Mouse (Mus musculus) retina, adult 2 months (tissue): ENCODE data around the gene Kank4.
A peak's percentile ranks its signal among the peaks of the same experiment; 100 is the strongest.
"Not testable (repeated sequence)": the region's sequence is repeated elsewhere in the genome, so short reads cannot be mapped to it uniquely, and the experiment has no call there.

Source experiments
- DNase-seq: peaks from one replicate; pipeline ENCODE4 v3.0.0-alpha.2; 2012; ENCODE audit warnings: low read depth, low spot score

The Kank4 gene

DNA sequence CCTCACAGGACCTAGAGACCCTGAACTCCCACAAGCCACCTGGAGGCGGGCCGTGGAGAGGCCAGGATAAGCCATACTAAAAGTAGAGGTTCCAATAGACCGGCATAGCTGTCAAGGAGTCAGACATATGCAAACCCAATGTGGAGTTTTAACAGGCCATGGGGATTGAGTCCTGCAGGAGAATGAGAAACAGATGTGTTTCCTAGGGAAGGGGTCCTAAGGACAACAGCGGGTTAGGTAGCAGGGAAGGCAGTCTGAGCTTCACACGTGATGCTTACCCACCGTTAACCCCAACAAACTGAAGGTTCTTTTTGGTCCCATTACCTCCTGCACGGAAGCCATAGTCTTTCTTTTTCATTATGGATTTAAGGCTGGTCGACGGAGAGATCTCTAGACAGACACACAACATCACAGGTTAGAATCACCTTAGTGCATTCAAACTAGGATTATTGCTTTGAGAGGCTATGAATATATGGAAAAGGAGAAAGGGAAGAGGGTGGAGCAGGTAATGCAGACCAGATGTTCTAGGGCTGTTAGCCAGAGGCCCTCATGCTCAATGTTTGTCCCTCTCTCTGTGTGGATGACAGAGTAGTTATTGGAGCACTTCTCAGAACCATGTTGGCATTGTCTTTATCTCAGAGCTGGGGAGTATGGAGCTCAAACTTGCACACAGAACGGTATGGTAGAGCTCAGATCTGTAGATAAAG, 40.5 kb downstream of the Kank4 start:
- DNase-seq = no peak

DNA sequence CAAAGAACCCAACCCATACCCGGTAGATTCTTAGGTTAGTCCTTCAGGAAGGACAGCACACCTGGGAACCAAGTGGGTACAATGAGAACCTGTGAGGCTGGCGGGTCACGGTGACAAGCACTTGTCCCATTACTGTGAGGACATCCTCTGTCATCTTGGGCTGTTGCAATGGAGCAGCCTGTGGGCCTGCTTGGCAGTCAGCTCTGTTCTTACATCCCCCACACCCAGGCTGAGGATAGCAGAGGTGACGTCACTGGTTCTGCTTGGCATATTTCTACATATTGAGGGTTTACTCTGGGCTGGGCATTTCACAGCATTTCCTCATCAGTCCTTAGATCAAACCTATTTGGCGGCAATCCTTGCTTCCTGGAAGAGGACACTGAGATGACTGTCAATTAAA, 43.6 kb downstream of the Kank4 start:
- DNase-seq = no peak

DNA sequence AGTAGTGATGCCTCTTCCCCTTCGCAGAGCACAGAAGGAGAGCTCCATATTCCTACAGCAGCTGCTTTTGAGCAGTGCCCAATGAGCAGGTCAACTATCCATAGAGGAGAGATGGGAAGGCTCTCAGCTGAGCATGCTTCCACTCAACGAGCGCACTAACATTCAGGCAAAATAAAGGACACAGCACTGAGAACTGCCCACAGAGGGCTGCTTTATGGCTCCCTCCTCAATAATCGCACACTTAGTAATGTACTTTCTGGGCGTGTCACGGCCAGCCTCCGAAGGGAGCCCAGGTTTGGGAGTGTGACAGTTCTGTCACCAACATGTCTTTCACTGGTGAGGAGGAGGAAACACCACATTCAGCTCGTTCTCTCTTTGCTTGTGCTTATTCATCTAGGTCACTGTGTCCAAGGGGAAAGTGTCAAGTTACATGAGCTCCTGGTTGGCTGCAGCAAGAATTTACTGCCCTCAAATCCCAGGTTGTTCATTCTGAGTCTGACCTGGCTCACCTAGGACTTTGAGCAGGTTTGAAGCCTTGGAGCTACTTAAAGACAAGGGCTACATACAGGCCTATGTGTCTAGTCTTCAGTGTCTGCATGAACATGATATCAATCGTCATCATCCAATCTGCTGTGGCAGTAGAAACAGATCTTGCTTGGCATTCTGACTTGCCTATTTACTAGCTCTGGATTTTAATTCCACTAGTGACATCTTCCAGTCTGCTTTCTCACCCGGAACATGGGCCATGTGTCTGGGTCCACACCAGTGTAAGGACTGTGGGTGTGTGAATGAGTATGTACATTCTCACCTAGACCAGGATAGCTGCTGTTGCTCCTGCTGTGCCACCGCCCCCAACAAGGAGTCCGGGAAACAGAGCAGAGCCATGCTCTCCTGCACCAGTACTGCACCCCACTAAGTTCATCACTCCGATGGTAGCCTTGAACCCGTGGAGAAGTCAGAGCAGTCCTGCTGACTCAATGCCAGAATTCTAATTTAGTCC, 49.9 kb downstream of the Kank4 start:
- no peak for DNase-seq

DNA sequence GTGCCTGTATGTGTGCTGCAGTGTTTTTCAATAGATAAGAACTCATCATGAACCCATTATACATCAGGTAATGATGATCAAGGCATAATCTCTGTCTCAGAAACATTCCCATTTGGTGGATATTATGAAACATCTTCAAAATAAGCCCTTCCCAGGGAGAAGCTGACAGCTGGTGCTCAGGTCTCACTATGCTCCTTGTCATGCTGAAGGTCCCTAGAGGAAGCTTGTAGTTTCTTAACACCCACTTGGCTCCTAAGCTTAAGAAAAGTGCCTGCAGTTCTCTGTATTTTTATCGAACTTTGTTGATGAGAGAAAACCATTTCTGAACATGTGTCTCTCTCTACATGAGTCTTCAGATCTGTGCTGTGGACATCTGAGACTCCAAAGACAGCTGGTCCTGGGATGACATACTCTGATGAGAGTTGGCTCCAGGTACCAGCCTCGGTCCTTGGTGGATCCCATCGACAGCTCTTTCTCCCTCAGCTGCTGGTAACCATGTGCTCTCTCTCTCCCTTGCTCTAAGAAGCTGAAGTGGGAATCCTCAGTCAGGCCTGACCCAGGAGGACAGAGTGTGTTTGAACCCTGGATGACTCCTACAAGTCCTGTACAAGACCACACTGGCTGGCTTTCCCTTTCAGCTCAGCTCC, 58.3 kb downstream of the Kank4 start:
- DNase-seq = no peak

DNA sequence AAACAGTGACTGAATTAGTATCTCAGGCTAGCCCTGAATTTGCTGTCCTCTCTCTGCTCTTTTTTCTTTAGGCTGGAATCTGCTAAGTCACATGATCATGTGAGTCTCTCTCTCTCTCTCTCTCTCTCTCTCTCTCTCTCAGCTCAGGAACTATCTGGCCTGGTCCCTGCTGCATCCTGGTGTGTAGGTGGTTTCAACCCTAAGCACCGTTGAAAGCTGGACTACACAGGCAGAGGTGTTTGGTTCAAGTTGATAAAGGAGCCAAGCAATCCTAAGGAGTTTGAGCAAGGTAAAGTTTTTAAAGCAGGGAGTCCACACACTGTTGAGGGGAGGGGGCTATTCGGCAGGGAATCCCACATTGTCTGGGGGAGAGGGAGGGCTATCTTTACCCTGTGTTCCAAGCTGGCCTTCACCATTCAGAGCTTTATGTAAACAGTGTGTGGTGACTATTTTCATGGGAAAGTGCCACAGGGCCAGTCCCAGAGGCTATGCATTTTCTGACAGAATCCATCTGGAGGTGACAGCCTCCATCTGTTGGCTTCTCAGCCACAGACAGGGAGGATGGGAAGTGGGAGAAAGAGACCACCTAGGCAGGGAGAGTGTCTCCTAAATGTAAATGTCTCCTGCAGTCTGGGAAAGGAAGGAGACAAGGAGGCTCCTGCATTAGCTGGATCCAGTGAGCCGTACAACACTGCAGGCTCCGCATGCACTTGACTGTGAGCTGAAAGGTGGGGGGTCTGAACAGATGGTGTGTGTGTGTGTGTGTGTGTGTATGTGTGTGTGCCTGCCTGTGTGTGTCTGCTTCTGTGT, 59.1 kb downstream of the Kank4 start:
- DNase-seq = no peak

DNA sequence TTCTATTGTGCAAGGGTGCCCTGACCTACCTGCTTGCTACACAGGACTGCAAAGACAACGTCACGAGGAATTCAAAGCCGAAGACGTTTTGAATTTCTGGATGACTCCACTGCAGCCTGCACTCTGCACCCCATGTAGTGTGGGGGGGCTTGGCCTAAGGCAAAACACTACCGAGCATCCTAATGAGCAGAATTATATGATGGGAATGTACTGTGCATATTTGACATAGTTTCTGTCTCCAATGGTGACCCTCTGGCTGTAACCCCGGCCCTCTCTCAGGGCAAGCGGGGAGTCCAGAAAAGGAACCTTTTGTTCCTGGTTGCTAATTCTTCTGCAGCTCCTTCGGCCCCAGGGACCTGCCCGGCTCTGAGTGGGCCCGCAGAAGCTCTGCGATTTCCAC, 61.2 kb downstream of the Kank4 start:
- DNase-seq = no peak

DNA sequence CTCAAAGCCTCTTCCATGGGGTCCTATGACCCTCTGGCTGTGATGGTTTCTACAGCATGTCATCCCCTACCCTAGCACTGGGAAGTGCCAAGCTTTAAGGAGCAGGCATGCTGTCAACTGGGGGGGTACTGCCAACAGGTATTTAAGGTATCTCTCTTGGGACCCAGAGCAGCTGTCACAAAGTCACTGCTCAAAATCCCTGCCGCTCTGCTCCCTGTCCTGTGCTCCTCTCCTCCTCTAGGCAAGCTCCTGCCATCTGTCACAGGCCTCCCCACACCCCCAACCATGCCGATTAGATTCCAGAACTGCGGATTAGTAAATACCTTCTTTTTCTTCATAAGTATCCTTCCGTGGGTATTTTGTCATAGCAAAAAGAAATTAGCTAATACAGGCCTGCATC, 62.9 kb downstream of the Kank4 start:
- DNase-seq = no peak

DNA sequence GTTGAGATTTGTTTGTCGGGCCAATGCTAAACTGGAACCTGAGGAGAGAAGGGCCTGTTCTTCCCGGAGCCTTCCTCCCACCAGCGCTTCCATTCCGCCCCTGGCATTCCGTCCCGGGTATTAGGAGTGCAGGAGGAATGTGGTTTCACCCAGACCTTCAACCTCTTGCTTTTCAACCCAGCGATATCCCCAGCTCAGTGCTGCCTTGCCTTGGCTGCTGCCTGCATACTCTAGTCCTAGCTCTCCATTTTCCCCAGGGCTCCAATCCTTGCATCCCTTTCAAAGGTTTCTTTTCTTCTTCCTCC, 73.5 kb downstream of the Kank4 start:
- no peak for DNase-seq

DNA sequence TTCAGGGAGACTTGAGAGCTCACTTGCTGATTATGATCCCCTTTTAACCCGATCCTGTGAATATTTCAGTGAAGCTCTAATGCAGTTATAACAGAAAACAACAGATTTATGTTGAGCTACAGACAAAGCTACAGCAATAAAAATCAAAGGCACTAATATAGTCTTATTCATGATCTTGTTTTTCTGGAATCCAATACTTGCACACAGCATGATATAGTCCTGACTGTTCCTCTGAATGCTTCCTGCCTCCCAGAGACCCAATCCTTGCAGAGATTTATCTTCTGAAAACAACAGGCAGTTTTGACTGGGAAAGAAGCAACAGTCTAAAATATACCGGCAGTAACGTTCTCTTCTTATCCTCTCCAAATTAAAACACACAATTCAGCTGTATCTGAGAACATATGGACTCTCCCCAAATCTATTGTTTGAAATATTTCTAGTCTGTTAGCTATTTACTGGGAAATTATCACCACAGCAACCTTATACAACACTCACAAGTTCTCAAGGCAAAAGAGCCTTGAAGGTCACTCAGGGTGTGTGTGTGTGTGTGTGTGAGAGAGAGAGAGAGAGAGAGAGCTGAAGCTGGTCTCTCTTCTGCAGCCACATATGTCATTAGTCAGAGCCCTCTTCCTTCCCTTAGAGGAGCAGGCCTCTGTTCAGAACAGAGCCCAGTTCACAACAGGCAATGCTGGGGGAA, 74.0 kb downstream of the Kank4 start:
- DNase-seq = no peak

DNA sequence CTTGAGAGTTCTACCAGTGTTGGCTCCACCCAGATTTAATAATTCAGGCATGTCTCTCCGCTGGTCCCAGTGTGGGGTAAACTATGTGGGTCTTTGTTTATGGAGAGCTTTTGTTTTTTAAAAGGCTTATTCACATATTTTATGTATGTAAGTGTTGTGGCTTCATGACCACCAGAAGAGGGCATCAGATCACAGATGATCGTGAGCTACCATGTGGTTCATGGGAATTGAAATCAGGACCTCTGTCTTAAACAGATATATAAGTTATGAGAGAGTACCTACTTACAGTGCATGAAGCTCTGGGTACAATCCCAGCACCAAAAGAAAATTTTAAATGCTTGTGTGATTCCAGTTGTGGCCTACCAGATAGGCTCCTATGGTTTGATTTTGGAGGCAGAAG, 77.6 kb downstream of the Kank4 start:
- no peak for DNase-seq

DNA sequence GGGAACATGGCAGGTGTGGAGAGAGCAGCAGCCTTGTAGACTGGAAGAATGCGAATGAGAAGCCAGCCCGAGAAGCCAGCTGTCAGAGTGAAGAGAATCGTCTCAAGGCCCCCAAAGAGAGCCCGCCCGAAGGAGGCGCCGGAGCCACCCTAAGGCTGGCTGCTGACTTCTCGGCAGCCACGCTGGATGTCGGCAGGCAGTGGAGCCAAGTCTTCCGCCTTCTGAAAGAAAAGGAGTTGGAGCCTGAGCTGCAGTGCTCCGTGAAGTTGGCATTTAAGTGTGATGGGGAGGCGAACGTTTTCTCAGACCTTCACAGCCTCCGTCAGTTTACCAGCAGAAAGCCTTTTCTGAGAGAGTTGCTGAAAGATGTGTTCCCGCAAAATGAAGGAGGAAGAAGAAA, 83.7 kb downstream of the Kank4 start:
- no peak for DNase-seq

DNA sequence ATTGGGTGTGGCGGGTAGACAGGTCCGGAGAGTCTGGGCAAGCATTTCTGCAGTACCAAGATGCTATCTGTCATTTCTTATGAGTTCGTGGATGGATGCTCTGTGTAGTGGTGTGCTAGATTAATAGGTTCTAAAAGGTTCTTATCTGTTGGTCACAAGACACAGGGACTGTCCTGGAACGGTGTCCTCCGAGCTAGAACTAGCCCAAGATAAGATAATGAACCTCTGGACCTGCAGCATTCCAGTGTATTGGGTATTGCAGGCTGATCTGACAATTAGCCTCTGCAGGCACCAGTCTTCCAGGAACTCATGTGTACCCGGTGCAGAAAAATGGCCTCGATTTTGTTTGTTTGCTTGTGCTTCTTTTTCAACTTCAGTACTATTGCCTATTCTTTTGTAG, 88.6 kb downstream of the Kank4 start:
- no peak for DNase-seq

DNA sequence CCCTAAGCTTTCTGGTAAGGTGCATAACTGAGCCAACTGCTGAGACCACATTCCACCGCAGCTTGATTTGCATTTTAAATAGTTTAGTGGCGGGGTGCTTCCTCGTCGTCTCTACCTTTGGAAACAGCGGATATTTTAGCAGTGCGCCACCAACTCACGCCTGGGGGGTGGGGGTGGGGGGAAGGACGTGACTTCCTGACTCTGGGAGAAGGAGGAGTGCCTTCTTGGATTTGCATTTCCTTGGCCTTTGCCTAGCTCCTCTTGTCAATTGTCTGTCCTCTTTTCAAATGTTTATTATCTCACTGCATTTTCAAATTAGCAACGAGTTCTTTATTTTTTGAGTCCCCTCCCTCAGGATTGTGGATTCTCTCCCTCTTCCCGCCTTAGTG, 89.4 kb downstream of the Kank4 start:
- no peak for DNase-seq

DNA sequence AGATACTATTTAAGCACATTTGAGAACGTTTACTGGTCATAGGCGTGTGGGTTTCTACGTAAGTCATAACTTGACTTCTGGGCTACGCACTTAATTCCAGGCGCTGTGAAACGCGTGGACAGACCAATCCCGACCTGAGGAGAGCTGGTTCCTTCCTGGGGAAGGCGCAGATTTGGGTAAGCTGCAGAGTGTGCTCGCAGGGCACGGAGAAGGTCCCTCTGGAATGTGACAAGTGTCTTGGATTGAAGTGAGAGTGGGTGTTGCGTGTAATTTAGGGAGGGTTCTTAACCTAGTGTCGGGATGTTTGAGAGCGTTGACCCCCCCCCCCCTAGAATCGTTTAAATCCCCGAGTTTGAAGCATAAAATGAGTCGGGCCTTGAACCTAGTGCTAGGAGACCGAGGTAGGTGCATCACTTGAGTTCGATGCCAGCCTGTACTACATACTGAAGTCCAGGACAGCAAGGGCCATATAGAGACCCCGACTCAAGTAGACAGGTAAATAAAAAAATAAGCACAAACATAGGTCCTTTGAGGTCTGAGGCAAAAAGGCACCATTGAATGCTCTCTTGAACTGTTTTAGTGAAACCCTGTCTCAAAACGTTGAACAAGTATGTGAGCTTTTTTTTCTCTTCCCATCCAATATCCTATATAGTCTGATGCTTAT, 89.9 kb downstream of the Kank4 start:
- no peak for DNase-seq

DNA sequence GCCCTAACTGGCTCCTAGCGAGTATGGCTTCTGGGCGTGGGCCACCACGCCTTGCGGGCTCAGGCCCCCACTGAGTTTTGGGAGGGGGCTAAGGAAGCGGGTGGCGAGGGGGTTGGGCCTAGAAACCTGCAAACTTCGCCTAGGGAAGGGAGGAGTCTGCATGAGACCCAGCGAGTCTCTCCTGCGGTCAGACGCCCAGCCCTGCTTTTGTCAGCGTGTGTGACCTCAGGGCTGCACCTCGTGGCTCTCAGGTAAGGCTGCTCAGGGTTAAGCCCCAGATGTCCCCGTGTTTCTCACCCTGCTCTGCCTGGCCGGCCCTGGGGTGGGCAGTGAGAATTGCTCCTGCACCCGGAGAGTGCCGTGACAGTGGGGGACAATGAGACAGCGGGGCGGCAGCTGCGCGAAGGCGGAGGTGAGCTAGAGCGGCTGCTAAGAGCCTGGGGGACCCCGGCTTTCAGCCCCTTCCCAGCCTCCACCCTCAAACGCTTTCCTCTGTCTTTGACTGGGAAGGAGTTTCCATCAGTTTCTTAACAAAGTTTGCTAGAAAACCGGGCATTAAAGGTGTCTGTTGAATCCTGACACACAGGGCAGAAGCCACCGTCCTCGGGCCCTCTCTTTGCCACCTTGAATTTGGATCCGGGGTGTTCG, 90.6 kb downstream of the Kank4 start, which contains the start of gene L1td1:
Gene L1td1, plus strand, starts transcription at position 145 of the 648 bp plus-strand sequence.
- DNase-seq = no peak

DNA sequence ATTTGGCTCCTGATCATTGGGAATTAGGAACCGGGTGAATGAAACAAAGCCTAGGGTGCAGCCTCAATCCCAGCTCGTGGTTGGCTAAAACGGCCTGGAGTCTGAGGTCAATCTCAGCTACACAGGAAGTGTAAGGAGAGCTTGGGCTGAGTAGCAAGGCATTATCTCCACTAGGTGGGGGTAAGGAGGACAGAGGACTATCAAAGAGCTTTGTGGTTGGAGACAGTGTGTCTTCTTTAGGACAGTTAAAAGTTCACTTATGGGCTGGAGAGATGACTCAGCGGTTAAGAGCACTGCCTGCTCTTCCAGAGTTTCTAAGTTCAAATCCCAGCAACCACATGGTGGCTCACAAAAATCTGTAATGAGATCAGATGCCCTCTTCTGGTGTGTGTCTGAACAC, 91.9 kb downstream of the Kank4 start:
- DNase-seq = no peak

DNA sequence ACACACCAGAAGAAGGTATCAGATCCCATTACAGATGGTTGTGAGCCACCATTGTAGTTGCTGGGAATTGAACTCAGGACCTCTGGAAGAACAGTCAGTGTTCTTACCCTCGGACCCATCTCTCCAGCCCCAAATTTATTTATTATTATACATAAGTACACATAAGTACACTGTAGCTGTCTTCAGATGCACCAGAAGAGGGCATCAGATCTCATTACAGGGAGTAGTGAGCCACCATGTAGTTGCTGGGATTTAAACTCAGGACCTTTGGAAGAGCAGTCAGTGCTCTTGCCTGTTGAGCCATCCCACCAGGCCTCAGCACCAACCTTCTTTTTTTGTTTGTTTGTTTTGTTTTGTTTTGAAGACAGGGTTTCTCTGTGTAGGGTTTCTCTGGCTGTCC, 92.7 kb downstream of the Kank4 start:
- not testable (repeated sequence) for DNase-seq

DNA sequence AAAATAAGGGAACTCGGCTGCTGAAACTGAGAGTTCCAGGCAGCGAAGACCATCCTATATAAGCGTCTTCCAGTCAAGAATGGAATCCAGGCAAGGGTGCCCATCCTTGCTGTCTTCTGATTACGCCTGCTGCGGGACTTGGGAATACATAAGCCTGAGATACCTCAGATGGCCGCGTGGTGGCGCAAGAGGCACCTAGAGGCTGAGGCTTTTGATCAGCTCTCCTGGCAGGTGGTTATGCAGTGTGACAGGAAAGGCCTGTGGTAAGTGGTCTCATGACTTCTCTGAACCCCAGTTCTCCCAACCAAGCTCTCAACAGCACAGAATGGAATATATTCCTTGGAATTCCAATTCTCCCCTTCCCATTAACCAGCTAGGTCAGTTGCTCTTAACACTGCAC, 94.9 kb downstream of the Kank4 start:
- DNase-seq = peak; percentile 64

DNA sequence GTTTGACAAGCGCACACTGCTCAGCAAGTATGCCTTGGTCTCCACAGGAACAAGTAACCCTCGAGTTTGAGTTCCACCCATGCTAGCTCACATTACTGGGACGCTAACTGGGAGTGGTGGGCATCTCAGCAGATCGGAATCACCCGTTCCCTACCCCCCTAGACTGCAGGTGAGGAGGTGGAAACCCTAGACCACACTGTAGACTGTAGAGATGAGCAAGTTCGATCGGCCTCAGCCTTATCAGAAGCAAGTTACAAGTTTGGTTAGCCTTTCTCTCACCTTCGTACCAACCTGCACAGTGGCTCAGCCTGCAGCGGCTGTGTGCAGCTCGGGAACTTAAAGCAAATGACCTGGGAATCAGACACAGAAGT, 98.8 kb downstream of the Kank4 start:
- no peak for DNase-seq
